Mouse (Mus musculus) retina, postnatal 1 day (tissue): ENCODE data around the gene Asic1.

Source experiments
- DNase-seq: peaks from one replicate; pipeline ENCODE4 v3.0.0-alpha.2; 2012

The Asic1 gene

GRCm38 (mm10) chr15:99670154-99670821, at the start of gene Asic1:
Gene Asic1 (plus strand): TSS chr15:99670368.
- DNase-seq = peak; percentile 82

DNA sequence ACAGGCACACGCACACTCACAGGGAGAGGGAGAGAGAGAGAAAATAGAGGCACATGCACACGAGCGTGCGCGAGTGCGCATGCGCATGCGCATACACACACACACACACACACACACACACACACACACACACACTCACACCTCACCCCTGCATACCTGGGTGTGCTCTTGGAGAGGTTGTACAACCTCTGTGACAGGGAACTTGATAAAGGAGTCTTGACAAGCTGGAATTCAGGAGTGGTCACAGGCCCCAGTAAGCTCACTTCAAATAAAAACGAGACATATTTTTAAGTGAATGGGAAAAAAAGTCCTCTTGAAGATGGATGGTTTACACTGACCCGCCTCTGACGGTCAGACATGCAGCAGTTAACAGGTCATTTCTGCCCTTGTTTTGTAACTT, 48.1 kb upstream of the Asic1 start:
- no peak for DNase-seq

DNA sequence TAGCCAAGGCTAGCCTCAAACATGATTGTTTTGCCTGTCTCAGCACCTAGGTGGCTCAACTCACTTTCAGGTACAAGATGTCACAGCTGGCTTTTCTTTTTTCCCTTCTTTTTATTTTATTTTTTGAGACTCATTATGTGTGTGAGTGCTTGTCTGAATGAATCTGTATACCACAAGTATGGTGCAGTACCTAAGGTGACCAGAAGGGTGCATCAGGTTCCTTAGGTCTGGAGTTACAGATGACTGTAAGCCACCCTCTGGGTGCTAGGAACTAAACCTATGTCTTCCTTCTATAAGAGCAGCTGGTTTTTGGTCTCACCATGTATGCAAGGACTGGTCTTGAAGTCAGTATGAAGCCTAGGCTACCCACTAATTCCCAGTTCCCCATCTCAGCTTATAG, 38.5 kb upstream of the Asic1 start:
- peak; percentile 40 for DNase-seq

DNA sequence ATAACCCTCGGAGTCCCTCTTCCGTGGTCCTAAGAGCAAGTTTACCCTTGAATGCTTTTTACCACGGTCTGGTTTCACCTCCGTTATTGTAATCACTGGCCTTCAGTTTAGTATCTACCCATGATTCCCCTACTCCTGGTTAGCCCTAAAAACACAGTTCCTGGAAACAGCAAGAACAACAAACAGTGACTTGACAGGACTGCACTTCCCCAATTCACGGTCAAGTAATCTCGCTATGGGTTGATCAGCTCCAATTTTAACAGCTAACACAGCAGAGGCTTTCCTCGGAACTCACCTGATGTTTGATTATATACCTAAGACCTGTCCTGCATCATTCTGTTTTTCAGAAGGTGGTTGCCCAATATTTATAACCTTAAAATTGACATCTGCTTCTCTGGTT, 35.5 kb upstream of the Asic1 start:
- no peak for DNase-seq

GRCm38 (mm10) chr15:99637405-99638123, 32.6 kb upstream of the Asic1 start:
- DNase-seq = peak; percentile 33

GRCm38 (mm10) chr15:99638124-99638485, 32.1 kb upstream of the Asic1 start:
- DNase-seq = no peak

DNA sequence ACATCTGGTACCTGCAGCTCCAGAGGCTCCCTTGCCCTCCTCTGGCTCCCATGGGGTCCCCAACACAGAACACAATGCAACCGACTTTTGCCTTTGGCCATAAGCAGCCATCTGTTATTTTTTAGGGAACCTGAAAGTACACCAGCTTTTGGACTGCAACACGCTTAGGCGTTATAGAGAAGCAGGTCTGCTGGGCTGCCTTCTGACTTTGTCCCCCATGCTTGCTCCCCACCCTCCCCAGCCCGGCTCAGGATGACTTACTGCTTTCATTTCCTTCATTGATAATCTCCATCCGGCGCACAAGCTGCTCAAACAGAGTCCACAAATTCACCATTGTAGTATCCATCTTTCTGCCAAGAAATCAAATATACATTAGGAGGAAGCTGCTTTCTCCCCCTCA, 27.5 kb upstream of the Asic1 start:
- DNase-seq = no peak

DNA sequence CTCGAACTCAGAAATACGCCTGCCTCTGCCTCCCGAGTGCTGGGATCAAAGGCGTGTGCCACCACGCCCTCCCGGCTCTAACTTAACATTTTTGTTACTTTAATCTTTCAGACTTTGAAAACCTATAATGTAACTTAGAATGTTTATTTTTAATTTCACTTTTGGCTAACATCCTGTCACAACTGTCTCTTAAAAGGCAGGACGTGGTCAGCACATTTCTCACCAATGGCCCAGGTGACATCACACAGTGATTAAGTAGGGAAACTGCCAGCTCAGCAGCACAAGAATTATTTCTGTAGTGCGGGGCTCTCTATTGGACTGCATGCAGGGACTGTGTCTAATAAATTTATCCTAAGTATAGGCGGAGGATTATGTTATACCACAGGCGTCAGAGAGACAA, 26.3 kb upstream of the Asic1 start:
- no peak for DNase-seq

DNA sequence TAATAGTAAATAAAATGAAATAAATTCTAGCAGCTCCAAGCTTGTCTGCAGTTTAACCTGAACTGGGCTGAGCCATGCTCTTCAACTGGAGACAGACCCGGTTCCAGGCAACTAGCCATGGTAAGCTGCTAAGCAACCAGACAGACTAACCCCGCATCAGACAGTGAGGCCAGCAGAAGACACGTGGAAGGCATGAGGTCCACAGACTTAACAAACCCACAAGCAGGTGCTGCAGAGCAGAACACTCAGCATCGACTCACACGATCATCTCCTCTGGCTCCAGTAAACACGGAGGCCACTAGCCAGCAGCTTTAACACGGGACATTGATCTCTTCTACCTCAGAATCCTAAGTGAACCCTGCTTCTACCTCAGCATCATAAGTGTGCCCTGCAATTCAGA, 25.4 kb upstream of the Asic1 start:
- DNase-seq = no peak

GRCm38 (mm10) chr15:99648326-99648725, 21.8 kb upstream of the Asic1 start:
- no peak for DNase-seq

- DNase-seq = peak; percentile 39
These were observed 21.0 kb upstream of the Asic1 start for GRCm38 (mm10) chr15:99649067-99649761.

GRCm38 (mm10) chr15:99650304-99650703, 19.9 kb upstream of the Asic1 start:
- DNase-seq = no peak

DNA sequence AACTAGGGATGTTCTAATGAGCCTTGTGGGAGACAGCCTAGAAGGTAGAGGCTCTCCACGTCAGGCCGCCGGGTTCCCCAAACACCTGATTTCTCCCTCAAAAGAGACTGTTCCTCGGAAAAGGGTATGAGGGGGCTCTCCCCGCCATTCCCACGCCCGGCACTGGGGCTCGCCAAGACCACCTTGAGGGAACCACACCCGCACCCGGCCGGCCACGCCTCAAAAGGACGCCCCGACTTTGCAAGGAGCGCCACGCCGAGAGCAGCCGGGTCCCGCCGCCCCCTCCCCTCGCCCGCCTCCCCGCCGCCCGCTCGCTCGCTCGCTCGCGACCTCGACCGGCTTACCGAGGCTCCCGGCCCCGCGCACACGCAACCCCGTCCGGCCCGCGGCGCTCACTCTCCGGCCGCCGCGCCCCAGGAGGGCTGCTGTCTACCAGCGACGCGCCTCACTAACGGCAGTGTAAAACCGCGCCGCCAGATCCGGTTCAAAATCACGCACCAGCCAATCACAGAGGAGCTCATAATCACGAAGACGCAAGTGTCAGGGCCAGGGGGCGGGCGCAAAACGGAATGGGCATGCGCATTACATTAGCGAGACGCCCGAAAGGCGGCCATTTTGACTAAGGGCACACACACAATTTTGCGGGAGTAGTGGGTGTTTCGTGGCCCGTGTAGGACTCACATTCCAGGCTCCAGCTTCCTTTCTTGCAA, 18.9 kb upstream of the Asic1 start, which contains the start of gene Racgap1:
TSS of gene Racgap1 (minus strand) at position 494 of the 710 bp plus-strand sequence.
- peak; percentile 98 for DNase-seq

DNA sequence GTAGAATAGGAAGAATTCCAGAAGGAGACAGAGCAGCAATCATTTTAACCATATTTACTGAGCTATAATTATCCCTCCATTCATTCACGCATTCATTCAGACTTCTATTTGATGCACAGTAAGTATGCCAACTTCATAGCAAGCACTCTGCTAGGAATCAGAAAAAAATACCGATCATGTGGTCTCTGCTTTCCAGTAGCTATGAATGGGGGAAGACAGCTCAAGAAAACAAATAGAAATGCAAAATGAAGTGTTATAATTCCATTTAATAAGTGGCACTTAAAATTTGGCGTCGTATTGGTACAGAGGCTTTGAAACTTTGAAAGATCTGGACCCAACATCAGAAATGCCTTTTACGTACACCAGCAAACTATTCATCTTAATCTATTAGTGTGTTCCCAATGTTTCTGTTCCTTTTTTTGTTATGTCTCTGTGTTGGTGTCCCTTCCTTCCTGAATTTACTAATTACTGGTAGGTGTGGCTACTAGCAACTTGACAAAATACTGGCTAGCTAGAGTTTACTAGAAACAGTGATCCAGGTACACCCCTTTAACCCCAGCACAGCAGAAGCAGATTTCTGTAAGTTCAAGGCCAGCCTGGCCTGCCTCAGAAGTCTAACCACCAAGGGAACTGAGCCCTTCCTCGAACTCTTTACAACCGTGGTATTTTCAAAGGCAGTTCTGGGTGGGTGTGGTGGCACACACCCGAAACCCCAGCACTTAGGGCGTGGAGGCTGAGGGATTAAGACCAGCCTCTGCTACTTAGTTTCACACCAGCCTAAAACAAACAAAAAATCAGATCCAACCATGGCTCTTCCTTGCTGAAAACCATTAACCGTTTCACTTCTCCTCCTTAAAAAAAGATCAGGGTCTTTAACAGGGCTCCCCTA, 17.9 kb upstream of the Asic1 start:
- DNase-seq = no peak

GRCm38 (mm10) chr15:99653291-99653690, 16.9 kb upstream of the Asic1 start:
- peak; percentile 49 for DNase-seq

GRCm38 (mm10) chr15:99653876-99654275, 16.3 kb upstream of the Asic1 start:
- no peak for DNase-seq

DNA sequence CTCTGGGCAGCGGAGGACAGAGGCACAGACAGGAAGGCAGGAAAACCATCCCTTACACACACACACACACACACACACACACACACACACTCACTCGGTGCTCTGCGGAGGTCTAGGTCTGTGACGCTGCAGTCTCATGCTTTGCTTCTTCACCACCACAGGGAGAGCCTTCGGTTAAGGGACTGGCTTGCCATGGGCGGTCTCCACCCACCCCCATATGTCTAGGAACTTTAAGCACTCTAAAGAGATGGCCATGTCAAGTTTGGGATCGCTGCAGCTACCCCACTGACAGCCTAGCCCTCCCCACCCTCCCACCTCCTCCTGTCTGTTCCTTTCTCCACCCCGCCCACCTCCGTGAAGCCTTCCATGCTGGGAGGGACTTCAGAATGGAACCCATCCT, 14.2 kb upstream of the Asic1 start:
- DNase-seq = no peak

DNA sequence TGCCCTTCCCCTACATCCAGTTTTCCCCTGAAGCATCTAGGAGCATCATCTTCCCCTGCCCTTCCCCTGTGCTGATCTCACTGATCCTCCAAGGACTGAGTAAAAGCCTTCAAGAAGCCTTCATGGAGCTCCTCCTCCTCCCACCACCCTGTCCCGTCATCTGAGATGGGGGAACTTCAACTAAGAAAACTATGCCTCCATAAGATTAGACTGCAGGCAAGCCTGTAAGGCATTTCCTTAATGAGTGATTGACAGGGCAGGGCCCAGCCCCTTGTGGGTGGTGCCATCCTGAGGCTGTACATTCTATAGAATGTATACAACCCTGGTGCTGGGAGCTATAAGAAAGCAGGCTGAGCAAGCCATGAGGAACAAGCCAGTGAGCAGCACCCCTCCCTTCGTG, 11.7 kb upstream of the Asic1 start:
- no peak for DNase-seq

DNA sequence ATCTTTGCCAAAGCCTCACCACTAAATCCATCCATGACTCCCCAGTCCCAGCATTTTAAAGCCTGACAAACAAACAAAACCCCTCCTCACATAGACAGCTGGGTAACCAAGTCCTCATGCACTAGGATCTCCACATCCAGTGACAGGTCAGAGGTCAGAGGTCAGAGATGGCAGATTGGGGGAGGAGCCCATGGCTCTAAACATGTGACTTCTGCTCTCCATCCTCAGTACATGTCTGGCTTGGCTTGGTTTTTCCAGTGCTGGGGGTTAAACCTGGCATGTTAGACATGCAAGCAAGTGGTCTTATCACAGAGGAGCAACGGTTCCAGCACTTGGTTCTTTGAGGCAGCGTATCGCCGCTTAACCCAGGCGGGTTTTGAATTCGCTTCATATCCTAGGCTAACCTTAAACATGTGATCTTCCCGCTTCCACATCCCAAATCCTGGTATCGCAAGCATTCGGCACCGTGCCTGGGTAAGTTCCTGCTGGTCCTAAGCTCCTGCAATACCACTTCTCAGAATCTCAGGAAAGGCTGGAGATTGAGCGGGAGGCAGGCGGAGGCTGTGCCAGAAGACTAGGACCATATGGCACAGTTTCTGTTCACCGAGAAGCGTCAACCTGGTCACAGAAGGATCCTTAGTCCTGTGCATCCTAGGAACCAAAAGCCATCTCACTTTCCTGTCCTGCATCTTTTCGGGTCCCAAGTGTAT, 8.9 kb upstream of the Asic1 start:
- DNase-seq = no peak

DNA sequence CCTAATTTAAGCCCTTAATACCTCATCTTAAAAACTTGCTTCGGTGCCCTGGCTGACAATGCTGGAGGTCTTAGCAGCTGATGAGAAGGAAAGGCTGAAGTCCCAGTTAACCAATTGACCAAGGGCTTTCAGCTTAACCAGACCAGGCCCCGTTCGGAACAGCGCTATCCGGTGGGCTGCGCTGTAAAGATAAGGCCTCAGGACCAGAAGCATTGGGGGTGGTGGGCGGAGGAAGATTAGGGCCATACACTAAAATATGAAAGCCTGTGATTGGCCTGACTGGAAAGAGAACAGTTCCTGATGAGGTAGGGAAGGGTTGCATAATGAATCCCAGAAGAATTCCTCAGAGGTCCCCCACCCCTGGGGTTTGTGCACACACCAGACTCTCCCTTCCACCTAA, 7.8 kb upstream of the Asic1 start:
- DNase-seq = no peak

DNA sequence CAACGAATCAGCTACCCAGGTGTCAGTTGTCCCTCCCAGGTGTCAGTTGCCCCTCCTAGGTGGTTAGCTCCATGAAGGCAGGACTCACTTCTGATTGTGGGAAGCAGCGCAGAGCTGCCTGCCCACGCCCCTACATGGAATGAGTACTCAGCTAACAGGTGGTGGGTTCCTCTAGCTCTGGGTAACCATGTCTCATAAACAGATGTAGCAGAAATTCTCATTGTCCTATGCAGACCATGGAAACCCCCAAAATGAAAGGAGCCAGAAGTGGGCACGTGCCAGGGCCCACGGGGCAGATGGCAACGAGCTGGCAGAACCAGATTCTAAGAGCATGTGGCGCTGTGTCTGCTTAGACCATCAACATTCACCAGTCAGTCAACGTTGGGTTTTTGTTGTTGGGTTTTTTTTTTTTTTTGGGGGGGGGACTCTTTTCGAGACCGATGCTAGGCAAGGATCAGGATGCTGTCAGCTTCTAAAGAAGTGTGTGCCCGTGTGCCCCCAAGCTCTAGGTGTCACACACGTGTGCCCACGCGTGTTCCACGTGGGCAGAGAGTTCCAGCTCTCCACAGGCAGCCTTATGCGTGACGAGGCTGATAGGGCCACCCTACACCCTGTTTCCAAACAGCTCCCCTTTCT, 6.1 kb upstream of the Asic1 start:
- DNase-seq = peak; percentile 34
